Mouse (Mus musculus) lung, embryonic 14.5 days (tissue): Measurements from ENCODE around the gene Lmx1b. TPM values are rescaled to one million over a fixed set of nuclear protein-coding genes. Genes with fewer than 3 reads are reported as not detected.

Source experiments
- ATAC-seq: fragments of 200-750 bp; cut with Nextera tagmentation; 2 replicates; pipeline ENCODE4 v1.8.0; 2017; ENCODE audit warnings: mild to moderate bottlenecking, moderate TSS enrichment, moderate library complexity; ENCODE audit not compliant: insufficient read depth
- DNase-seq: peaks from one replicate; pipeline ENCODE4 v3.0.0-alpha.2; 2015
- H3K27ac ChIP-seq: fragments of 300-500 bp; sonication (generic); 2 replicates; pipeline ENCODE4 v1.5.1; 2014; ENCODE audit warnings: low read depth, mild to moderate bottlenecking, moderate library complexity
- H3K27me3 ChIP-seq: fragments of 300-500 bp; sonication (generic); 2 replicates; pipeline ENCODE4 v1.6.1; 2014; ENCODE audit warnings: low read length, control low read depth; ENCODE audit not compliant: insufficient read depth
- H3K36me3 ChIP-seq: fragments of 300-500 bp; sonication (generic); 2 replicates; pipeline ENCODE4 v1.6.1; 2014; ENCODE audit warnings: control low read depth; ENCODE audit not compliant: insufficient read depth
- H3K4me1 ChIP-seq: fragments of 300-500 bp; sonication (generic); 2 replicates; pipeline ENCODE4 v1.6.1; 2014; ENCODE audit warnings: antibody characterized with exemption, control low read depth; ENCODE audit not compliant: insufficient read depth
- H3K4me2 ChIP-seq: fragments of 300-500 bp; sonication (generic); 2 replicates; pipeline ENCODE4 v1.6.1; 2014; ENCODE audit warnings: mild to moderate bottlenecking
- H3K4me3 ChIP-seq: fragments of 300-500 bp; sonication (generic); 2 replicates; pipeline ENCODE4 v1.5.1; 2014; ENCODE audit warnings: low read depth, low read length
- H3K9ac ChIP-seq: fragments of 300-500 bp; sonication (generic); 2 replicates; pipeline ENCODE4 v1.6.1; 2014
- H3K9me3 ChIP-seq: fragments of 300-500 bp; sonication (generic); 2 replicates; pipeline ENCODE4 v1.6.1; 2016; ENCODE audit warnings: low read depth, low read length, control low read depth
- CTCF ChIP-seq: IDR thresholded peaks from 2 replicates; pipeline ENCODE4 v1.5.1; 2016; ENCODE audit warnings: antibody characterized with exemption, low read depth
- WGBS: fragments of 180-500 bp; shearing (Covaris S2); extraction: QIAGEN DNeasy Blood & Tissue Kit; methylation state at CpG from one replicate; pipeline ENCODE4 v1.1.7; 2014; 5-methylcytosine and 5-hydroxymethylcytosine counted together
- polyA plus RNA-seq: library from polyadenylated mRNA; unstranded; fragments of >200 nt; fragmentation: Nextera tagmentation; extraction: Ambion mirVana; gene quantifications from 2 replicates; pipeline ENCODE4 v1.2.1, GENCODE M21; 2014

Gene Lmx1b
- polyA plus RNA-seq, 1 experiment from 2014 or later, result 0.09 TPM

DNA sequence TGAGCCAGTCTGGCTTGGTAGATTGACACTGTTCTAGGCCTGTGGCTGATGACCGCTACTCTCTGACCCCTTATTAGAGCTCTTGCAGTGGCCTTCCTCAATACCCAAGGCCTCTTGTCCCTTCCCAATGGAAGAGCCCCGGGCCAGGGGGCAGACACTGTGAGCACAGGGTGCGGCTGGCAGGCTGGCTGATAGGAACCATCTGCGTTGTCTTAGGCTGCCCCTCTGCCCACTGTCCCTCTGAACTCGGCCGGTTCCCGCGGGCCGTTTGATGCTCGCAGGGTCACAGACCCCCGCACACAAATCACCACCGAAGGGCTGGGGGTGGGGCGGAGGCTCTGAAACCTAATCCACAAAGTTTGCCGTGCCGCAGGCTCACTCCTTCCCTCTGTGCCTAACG, 11.5 kb downstream of the Lmx1b start:
- ATAC-seq (no peak), DNase-seq (no peak)
- no peak overlapping the region for H3K27ac ChIP-seq
- 3% methylated on average over 16 of the region's 16 CpGs for WGBS
- H3K9ac ChIP-seq, result no peak overlapping the region
- H3K9me3 ChIP-seq, result no peaks in the 10 kb centered on the region
- no peaks in the 10 kb centered on the region for H3K4me1 ChIP-seq
- no peak overlapping the region for H3K4me3 ChIP-seq
- no peak for TF ChIP-seq CTCF
- H3K4me2 ChIP-seq, result no peak overlapping the region
- H3K27me3 ChIP-seq, result peaks cover 92% of the 10 kb centered on the region
- no peaks in the 10 kb centered on the region for H3K36me3 ChIP-seq

DNA sequence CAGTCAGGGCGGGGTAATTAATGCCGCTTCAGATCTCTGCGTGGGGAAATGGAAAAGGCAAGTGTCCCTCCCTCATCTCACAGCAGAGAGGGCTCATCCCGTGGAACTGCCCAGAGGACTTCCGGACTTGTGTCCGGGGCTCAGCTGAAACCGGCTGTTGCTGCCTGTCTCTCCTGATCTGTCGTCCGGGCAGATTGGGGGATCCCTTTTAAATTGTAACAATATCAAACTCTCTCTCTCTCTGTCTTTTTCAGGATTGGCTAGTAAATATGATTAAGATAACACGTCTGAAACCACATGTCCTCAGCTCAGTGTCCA, 13.3 kb downstream of the Lmx1b start:
- Histone ChIP-seq H3K27me3 (peaks cover 74% of the 10 kb centered on the region), H3K4me1 (no peaks in the 10 kb centered on the region), H3K9ac (no peak overlapping the region), H3K4me2 (no peak overlapping the region; the same call in 1 of the 2 replicates), H3K27ac (no peak overlapping the region), H3K4me3 (no peak overlapping the region), H3K9me3 (no peaks in the 10 kb centered on the region), H3K36me3 (no peaks in the 10 kb centered on the region)
- no peak for DNase-seq
- 14% methylated on average over 10 of the region's 10 CpGs for WGBS
- no peak for ATAC-seq
- TF ChIP-seq CTCF, result no peak

DNA sequence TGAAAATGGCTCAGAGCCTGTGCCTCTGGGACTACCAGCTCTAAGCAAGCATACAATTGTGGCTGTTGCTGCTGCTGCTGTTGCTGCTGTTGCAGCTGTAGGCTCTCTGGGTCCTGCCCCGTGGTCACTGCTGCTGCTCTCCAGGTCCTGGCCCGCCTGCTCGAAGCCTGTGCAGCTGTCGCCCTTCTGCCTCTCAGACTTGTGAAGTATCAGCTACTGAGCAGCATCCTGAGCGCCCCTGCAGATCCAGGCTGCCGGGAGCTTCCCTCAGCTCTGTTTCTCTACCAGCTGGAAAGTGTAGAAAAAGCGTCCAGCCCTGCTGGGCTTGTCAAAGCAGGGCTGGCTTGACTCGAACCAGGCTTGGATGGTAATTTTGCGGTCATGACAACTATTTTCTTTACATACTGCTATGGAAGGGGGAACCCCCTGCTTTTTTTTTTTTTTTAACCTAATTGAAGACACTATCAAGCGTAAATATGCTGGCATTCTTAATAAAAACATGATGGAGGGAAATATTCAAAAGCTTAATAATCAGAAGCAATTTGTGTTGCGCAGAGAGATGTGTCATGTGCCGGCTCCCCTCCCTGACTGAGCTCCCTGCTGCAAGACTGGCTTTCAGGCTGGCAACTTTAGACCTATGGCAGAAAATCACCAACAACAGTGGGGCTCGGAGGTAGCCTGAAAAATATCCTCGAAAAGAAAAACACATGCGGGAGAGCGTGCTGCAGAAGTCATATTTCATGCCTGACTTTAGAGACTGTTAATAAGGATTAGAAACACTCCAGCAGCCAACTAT, 13.9 kb downstream of the Lmx1b start:
- peaks cover 69% of the 10 kb centered on the region for H3K27me3 ChIP-seq
- DNase-seq (peak; percentile 45), ATAC-seq (no peak)
- WGBS, result 22% methylated on average over 16 of the region's 16 CpGs
- no peaks in the 10 kb centered on the region for H3K36me3 ChIP-seq
- H3K4me1 ChIP-seq, result no peaks in the 10 kb centered on the region
- TF ChIP-seq CTCF, result no peak
- H3K9me3 ChIP-seq, result no peaks in the 10 kb centered on the region
- H3K27ac ChIP-seq, result no peak overlapping the region
- no peak overlapping the region for H3K4me3 ChIP-seq
- H3K9ac ChIP-seq, result no peak overlapping the region
- no peak overlapping the region; the same call in 1 of the 2 replicates for H3K4me2 ChIP-seq

GRCm38 (mm10) chr2:33617670-33618069, 22.6 kb downstream of the Lmx1b start:
- H3K4me2 ChIP-seq, result no peak overlapping the region
- H3K4me1 ChIP-seq, result no peaks in the 10 kb centered on the region
- no peak overlapping the region for H3K4me3 ChIP-seq
- DNase-seq, result no peak
- no peak for ATAC-seq
- no peak overlapping the region for H3K27ac ChIP-seq
- H3K27me3 ChIP-seq, result peaks cover 67% of the 10 kb centered on the region
- 69% methylated on average over 9 of the region's 9 CpGs for WGBS
- H3K9ac ChIP-seq, result no peak overlapping the region
- H3K9me3 ChIP-seq, result no peaks in the 10 kb centered on the region
- no peaks in the 10 kb centered on the region for H3K36me3 ChIP-seq
- no peak for TF ChIP-seq CTCF

- peaks cover 74% of the 10 kb centered on the region for H3K27me3 ChIP-seq
- H3K4me1 ChIP-seq, result no peaks in the 10 kb centered on the region
- H3K4me2 ChIP-seq, result peak overlapping the region; percentile 66
- H3K9me3 ChIP-seq, result no peaks in the 10 kb centered on the region
- peak; percentile 62; the same call in 1 of the 2 replicates for ATAC-seq
- TF ChIP-seq CTCF, result no peak
- 1% methylated on average over 28 of the region's 30 CpGs for WGBS
- H3K4me3 ChIP-seq, result peak overlapping the region; percentile 33
- peak overlapping the region; percentile 29; the same call in 1 of the 2 replicates for H3K9ac ChIP-seq
- DNase-seq, result peak; percentile 44
- no peaks in the 10 kb centered on the region for H3K36me3 ChIP-seq
- H3K27ac ChIP-seq, result no peak overlapping the region
Observed at GRCm38 (mm10) chr2:33616411-33616843, 23.9 kb downstream of the Lmx1b start.

DNA sequence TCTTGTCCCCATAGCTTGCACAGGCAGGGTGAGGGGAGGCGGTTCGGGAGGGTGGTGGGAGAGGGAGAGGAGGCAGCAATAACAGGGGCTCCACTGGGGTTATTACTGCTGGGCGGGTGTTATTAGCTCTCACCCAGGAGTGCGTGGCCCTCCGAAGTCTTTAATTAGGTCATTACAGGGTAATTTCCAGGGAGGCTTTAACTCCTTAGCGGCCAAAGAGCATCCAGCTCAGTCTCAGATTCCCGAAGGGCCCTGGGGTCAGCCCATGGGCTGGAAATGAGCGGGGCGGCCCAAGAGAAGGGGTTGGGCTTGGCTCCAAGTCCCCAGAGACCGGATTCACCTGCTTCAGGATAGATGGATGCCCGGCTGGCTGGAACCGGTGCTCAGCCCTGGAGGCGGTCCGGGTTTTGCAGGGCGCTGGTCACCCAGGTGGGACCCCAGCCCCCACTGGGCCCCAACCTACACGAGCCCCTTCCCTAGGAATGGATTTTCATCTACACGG, 24.4 kb downstream of the Lmx1b start:
- no peak for DNase-seq
- WGBS, result 7% methylated on average over 17 of the region's 17 CpGs
- peak; percentile 16; the same call in 1 of the 2 replicates for ATAC-seq

GRCm38 (mm10) chr2:33605487-33606256, 34.6 kb downstream of the Lmx1b start:
- Histone ChIP-seq H3K9me3 (no peaks in the 10 kb centered on the region), H3K36me3 (no peaks in the 10 kb centered on the region), H3K27me3 (peaks cover 19% of the 10 kb centered on the region), H3K27ac (no peak overlapping the region), H3K4me3 (no peak overlapping the region), H3K4me1 (no peaks in the 10 kb centered on the region), H3K4me2 (no peak overlapping the region), H3K9ac (no peak overlapping the region)
- ATAC-seq, result no peak
- WGBS, result 11% methylated on average over 18 of the region's 18 CpGs
- DNase-seq, result no peak
- TF ChIP-seq CTCF, result no peak

More for the DNA sequence above, 24.4 kb downstream of the Lmx1b start:
- Histone ChIP-seq H3K4me1 (no peaks in the 10 kb centered on the region), H3K4me2 (peak overlapping the region; percentile 66), H3K36me3 (no peaks in the 10 kb centered on the region), H3K27me3 (peaks cover 76% of the 10 kb centered on the region), H3K4me3 (peak overlapping the region; percentile 33), H3K27ac (no peak overlapping the region), H3K9me3 (no peaks in the 10 kb centered on the region), H3K9ac (no peak overlapping the region)
- TF ChIP-seq CTCF, result no peak
